Mouse (Mus musculus) megakaryocyte, embryonic 14.5 days (primary cell): ENCODE measurements at regions not wholly inside any gene's neighbourhood (a gene's known extent, or its start where the extent isn't known, plus 50 kb on each side); places are given as distances from the start of the nearest gene placed in this dataset.

ENCODE experiments used
- FLI1 ChIP-seq: IDR thresholded peaks from 2 replicates; pipeline ENCODE4 v1.6.1; 2012; ENCODE audit warnings: low read length, inconsistent platforms, mixed read lengths
- GATA1 ChIP-seq: IDR thresholded peaks from 3 replicates; pipeline ENCODE4 v1.6.1; 2012; ENCODE audit warnings: mixed read lengths, low read length, inconsistent platforms, borderline replicate concordance

DNA sequence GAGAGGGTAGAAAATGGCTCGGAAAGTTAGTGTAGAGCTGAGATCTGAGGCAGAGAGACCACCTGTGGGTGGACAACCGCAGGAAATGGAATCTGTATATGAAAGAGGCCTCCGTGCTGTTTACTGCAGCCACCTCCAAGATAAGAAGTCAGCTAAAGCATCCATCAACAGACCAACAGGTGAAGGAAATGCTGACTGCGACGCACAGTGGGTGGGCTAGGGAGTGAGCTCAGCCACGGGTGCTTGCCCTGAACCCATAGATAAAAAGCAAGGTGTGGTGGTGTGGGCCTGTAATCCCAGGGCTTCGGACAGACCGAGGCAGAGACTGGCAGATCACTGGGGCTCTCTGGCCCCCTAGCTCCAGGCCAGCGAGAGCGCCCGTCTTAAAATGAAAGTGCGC, 83.0 kb upstream of the Tle3 start:
- TF ChIP-seq GATA1 (no peak), FLI1 (no peak)
